Mouse (Mus musculus): ENCODE measurements around the gene Trim12c.
"Not testable (repeated sequence)": the region's sequence is repeated elsewhere in the genome, so short reads cannot be mapped to it uniquely, and the experiment has no call there.

Gene Trim12c

GRCm38 (mm10) chr7:104352717-104353599 is at the start of gene Trim12c:
Trim12c (minus strand) TSS chr7:104353362.
- peak; percentile 67 for DNase-seq

GRCm38 (mm10) chr7:104401140-104401539 is 48.0 kb upstream of the Trim12c start:
- no peak for DNase-seq

- no peak for DNase-seq
Measured at GRCm38 (mm10) chr7:104400698-104401097, 47.5 kb upstream of the Trim12c start, which contains the start of gene Trim30c. Trim30c (minus strand) TSS chr7:104400837.

- no peak for DNase-seq
Measured at GRCm38 (mm10) chr7:104398492-104398891, 45.3 kb upstream of the Trim12c start.

GRCm38 (mm10) chr7:104369736-104370414 is 16.7 kb upstream of the Trim12c start, which contains the start of gene Trim30b:
Trim30b (minus strand) TSS chr7:104369884.
- peak; percentile 13 for DNase-seq

GRCm38 (mm10) chr7:104366339-104366738 is 13.2 kb upstream of the Trim12c start:
- no peak for DNase-seq

- DNase-seq: no peak
Measured at GRCm38 (mm10) chr7:104353600-104353967, 422 bp upstream of the Trim12c start.

- not testable (repeated sequence) for DNase-seq
Measured at GRCm38 (mm10) chr7:104348043-104348442, 5.1 kb downstream of the Trim12c start.

GRCm38 (mm10) chr7:104340744-104341143 is 12.4 kb downstream of the Trim12c start:
- not testable (repeated sequence) for DNase-seq

- DNase-seq: not testable (repeated sequence)
Measured at GRCm38 (mm10) chr7:104335547-104335946, 17.6 kb downstream of the Trim12c start.

GRCm38 (mm10) chr7:104329171-104329570 is 24.0 kb downstream of the Trim12c start, which contains the start of gene Trim34b:
Trim34b (plus strand) TSS chr7:104329471.
- DNase-seq: not testable (repeated sequence)

GRCm38 (mm10) chr7:104322028-104322427 is 31.1 kb downstream of the Trim12c start:
- DNase-seq: no peak

GRCm38 (mm10) chr7:104315369-104316080 is 37.6 kb downstream of the Trim12c start, which contains the start of gene Trim12a:
Trim12a (minus strand) TSS chr7:104315466.
- DNase-seq: not testable (repeated sequence)

- no peak for DNase-seq
Measured at GRCm38 (mm10) chr7:104314796-104315353, 38.3 kb downstream of the Trim12c start.

GRCm38 (mm10) chr7:104291638-104292400 is 61.3 kb downstream of the Trim12c start:
- DNase-seq: no peak

GRCm38 (mm10) chr7:104290641-104291040 is 62.5 kb downstream of the Trim12c start:
- DNase-seq: no peak

Data from lung, postnatal 14 days (tissue).